Mouse (Mus musculus): ENCODE measurements at regions not wholly inside any gene's neighbourhood (a gene's known extent, or its start where the extent isn't known, plus 50 kb on each side); places are given as distances from the start of the nearest gene placed in this dataset.

DNA sequence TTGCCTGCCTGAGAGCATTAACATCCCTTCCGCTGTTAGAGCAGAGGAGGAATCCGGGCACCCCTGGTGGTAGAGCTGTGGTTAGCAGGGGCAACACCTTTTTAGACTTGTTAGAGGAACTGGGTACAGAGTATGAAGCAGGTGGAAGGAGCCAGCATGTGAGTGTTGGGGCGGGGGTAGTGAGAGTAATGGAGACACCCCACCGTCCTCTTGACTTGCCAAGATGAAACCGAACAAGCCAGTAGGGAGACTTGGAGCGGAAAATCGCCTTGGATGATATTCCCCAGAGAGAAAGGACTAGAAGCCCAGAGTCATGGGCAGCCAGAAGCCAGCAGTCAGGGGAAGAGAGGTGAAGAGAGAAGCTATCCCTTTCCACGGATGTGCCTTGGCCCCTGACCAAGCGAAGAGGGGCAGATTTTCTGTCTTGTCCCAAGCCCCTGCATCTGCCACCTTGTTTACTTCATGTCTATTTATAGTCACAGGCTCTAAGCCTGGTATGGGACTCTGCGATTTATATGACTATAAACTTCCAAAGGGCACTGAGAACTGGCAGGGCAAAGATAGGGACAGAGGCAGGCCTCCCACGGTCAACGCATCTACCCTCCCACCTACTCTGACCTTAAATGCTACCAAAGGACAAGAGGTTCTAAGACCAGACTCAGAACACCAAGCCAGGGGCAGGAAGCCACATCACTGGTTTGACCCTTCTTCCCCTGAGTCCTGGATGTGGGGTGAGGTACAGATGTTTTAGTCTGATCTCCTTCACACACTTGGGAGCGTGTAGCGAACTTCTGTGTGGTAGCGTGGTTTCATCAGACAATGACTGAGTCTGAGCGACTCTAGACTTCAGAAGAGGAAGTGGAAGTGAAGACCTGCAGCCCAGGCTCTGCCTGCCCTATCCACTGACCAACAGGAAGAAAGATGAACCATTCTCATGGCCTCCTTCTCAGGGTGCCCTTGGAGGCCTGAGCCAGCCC is 55.9 kb upstream of the Btrc start:
- H3K4me3 ChIP-seq (replicated peaks): no peak overlapping the region
- H3K4me1 ChIP-seq (ENCODE audit: control insufficient read depth): peaks cover 8% of the 10 kb centered on the region
- no peaks in the 10 kb centered on the region for H3K9me3 ChIP-seq (ENCODE audit: control insufficient read depth, low read length)
- peaks cover 70% of the 10 kb centered on the region for H3K27me3 ChIP-seq (ENCODE audit: control insufficient read depth)
- H3K36me3 ChIP-seq (ENCODE audit: control insufficient read depth): no peaks in the 10 kb centered on the region
- TF ChIP-seq GATA1 (IDR thresholded peaks at IDR 0.05; ENCODE audit: low read length) (no peak), TAL1 (IDR thresholded peaks at IDR 0.05; ENCODE audit: low read length) (no peak)

DNA sequence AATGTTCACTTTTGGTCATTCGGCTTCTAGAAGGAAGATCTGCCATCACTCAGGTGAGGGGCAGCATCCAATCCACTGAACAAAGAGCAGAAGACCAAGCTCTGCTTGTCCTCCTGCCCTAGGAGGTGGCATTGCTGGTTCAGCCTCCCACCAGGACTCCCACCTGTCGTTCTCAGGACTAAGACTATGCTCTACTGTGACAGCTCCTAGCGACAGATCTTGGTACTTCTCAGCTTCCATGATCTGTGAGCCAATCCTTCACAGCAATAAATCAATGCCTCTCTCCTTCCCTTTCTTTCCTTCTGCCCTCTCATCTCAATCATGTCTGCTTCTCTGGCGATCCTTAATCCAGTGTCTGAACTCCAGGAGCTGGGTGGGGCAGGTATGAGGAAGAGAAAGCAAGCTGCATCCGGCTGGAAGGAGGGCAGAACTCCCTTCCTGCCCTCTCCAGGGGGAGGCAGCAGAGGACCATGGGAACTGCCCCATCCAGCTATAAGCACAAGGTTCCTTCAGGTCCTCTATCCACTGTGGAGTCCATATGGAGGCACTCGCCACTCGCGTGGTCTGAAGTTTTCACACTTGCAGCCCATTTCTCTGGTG is 54.8 kb upstream of the Btrc start:
- TF ChIP-seq GATA1 (IDR thresholded peaks at IDR 0.05; ENCODE audit: low read length): no peak
- TF ChIP-seq TAL1 (IDR thresholded peaks at IDR 0.05; ENCODE audit: low read length): no peak
- H3K27me3 ChIP-seq (ENCODE audit: control insufficient read depth): peaks cover 60% of the 10 kb centered on the region
- no peaks in the 10 kb centered on the region for H3K36me3 ChIP-seq (ENCODE audit: control insufficient read depth)
- H3K4me1 ChIP-seq (ENCODE audit: control insufficient read depth): peaks cover 8% of the 10 kb centered on the region
- H3K9me3 ChIP-seq (ENCODE audit: control insufficient read depth, low read length): no peaks in the 10 kb centered on the region
- no peak overlapping the region for H3K4me3 ChIP-seq (replicated peaks)

GRCm38 (mm10) chr19:45310291-45310881 is 53.1 kb upstream of the Btrc start:
- H3K27me3 ChIP-seq (ENCODE audit: control insufficient read depth): peaks cover 45% of the 10 kb centered on the region

GRCm38 (mm10) chr19:45310944-45311603 is 52.5 kb upstream of the Btrc start:
- TF ChIP-seq GATA1 (IDR thresholded peaks at IDR 0.05; ENCODE audit: low read length) (no peak), TAL1 (IDR thresholded peaks at IDR 0.05; ENCODE audit: low read length) (no peak)
- peaks cover 40% of the 10 kb centered on the region for H3K27me3 ChIP-seq (ENCODE audit: control insufficient read depth)

More at GRCm38 (mm10) chr19:45310291-45310881, 53.1 kb upstream of the Btrc start:
- H3K36me3 ChIP-seq (ENCODE audit: control insufficient read depth): no peaks in the 10 kb centered on the region
- no peak overlapping the region for H3K4me3 ChIP-seq (replicated peaks)
- TF ChIP-seq TAL1 (IDR thresholded peaks at IDR 0.05; ENCODE audit: low read length) (no peak), GATA1 (IDR thresholded peaks at IDR 0.05; ENCODE audit: low read length) (no peak)
- H3K9me3 ChIP-seq (ENCODE audit: control insufficient read depth, low read length): no peaks in the 10 kb centered on the region
- peaks cover 8% of the 10 kb centered on the region for H3K4me1 ChIP-seq (ENCODE audit: control insufficient read depth)

GRCm38 (mm10) chr19:45311831-45312537 is 51.5 kb upstream of the Btrc start:
- TF ChIP-seq TAL1 (IDR thresholded peaks at IDR 0.05; ENCODE audit: low read length): no peak
- TF ChIP-seq GATA1 (IDR thresholded peaks at IDR 0.05; ENCODE audit: low read length): no peak
- H3K27me3 ChIP-seq (ENCODE audit: control insufficient read depth): peaks cover 31% of the 10 kb centered on the region

More at GRCm38 (mm10) chr19:45310944-45311603, 52.5 kb upstream of the Btrc start:
- H3K4me3 ChIP-seq (replicated peaks): no peak overlapping the region
- H3K9me3 ChIP-seq (ENCODE audit: control insufficient read depth, low read length): no peaks in the 10 kb centered on the region
- no peaks in the 10 kb centered on the region for H3K36me3 ChIP-seq (ENCODE audit: control insufficient read depth)
- peaks cover 8% of the 10 kb centered on the region for H3K4me1 ChIP-seq (ENCODE audit: control insufficient read depth)

GRCm38 (mm10) chr19:45312713-45313365 is 50.7 kb upstream of the Btrc start:
- TF ChIP-seq GATA1 (IDR thresholded peaks at IDR 0.05; ENCODE audit: low read length) (no peak), TAL1 (IDR thresholded peaks at IDR 0.05; ENCODE audit: low read length) (no peak)
- no peak overlapping the region for H3K4me3 ChIP-seq (replicated peaks)
- no peaks in the 10 kb centered on the region for H3K9me3 ChIP-seq (ENCODE audit: control insufficient read depth, low read length)
- H3K36me3 ChIP-seq (ENCODE audit: control insufficient read depth): no peaks in the 10 kb centered on the region
- H3K4me1 ChIP-seq (ENCODE audit: control insufficient read depth): peaks cover 8% of the 10 kb centered on the region
- peaks cover 22% of the 10 kb centered on the region for H3K27me3 ChIP-seq (ENCODE audit: control insufficient read depth)

More at GRCm38 (mm10) chr19:45311831-45312537, 51.5 kb upstream of the Btrc start:
- Histone ChIP-seq H3K4me1 (ENCODE audit: control insufficient read depth) (peaks cover 8% of the 10 kb centered on the region), H3K4me3 (replicated peaks) (no peak overlapping the region), H3K9me3 (ENCODE audit: control insufficient read depth, low read length) (no peaks in the 10 kb centered on the region), H3K36me3 (ENCODE audit: control insufficient read depth) (no peaks in the 10 kb centered on the region)
